Mouse (Mus musculus) kidney, postnatal 0 days (tissue): ENCODE results near the gene Ace. TPM values are rescaled to one million over a fixed set of nuclear protein-coding genes. Genes with fewer than 3 reads are reported as not detected.
A peak's percentile ranks its signal among the peaks of the same experiment; 100 is the strongest.
"Not testable (repeated sequence)": the region's sequence is repeated elsewhere in the genome, so short reads cannot be mapped to it uniquely, and the experiment has no call there.

ENCODE experiments used
- ATAC-seq: fragments of 200-750 bp; cut with Nextera tagmentation; replicated peaks from 2 replicates; pipeline ENCODE4 v1.8.0; 2017; ENCODE audit warnings: low read depth, moderate number of reproducible peaks, moderate TSS enrichment, moderate library complexity; ENCODE audit not compliant: low FRiP score
- DNase-seq: peaks from one replicate; pipeline ENCODE4 v3.0.0-alpha.2; 2016; ENCODE audit warnings: low spot score
- H3K27ac ChIP-seq: fragments of 300-500 bp; sonication (generic); 2 replicates; pipeline ENCODE4 v1.5.1; 2014; ENCODE audit warnings: mild to moderate bottlenecking
- H3K27me3 ChIP-seq: fragments of 300-500 bp; sonication (generic); 2 replicates; pipeline ENCODE4 v1.6.1; 2014; ENCODE audit warnings: low read length, mixed read lengths; ENCODE audit not compliant: insufficient read depth
- H3K36me3 ChIP-seq: fragments of 300-500 bp; sonication (generic); 2 replicates; pipeline ENCODE4 v1.6.1; 2014; ENCODE audit warnings: low read length, mixed read lengths; ENCODE audit not compliant: insufficient read depth
- H3K4me1 ChIP-seq: fragments of 300-500 bp; sonication (generic); replicated peaks from 2 replicates; pipeline ENCODE4 v1.6.1; 2014; ENCODE audit warnings: antibody characterized with exemption, low read length, mixed read lengths; ENCODE audit not compliant: insufficient read depth
- H3K4me2 ChIP-seq: fragments of 300-500 bp; sonication (generic); 2 replicates; pipeline ENCODE4 v1.6.1; 2014; ENCODE audit warnings: mild to moderate bottlenecking, low read length, moderate library complexity, mixed read lengths
- H3K4me3 ChIP-seq: fragments of 300-500 bp; sonication (generic); replicated peaks from 2 replicates; pipeline ENCODE4 v1.5.1; 2014; ENCODE audit warnings: low read depth, low read length
- H3K9ac ChIP-seq: fragments of 300-500 bp; sonication (generic); 2 replicates; pipeline ENCODE4 v1.6.1; 2014; ENCODE audit warnings: low read depth, low read length
- H3K9me3 ChIP-seq: fragments of 300-500 bp; sonication (generic); replicated peaks from 2 replicates; pipeline ENCODE4 v1.6.1; 2016; ENCODE audit warnings: low read length, inconsistent platforms, mixed read lengths
- CTCF ChIP-seq: IDR thresholded peaks from 2 replicates; pipeline ENCODE4 v1.5.1; 2016; ENCODE audit warnings: antibody characterized with exemption, low read depth, mild to moderate bottlenecking, moderate library complexity
- WGBS: fragments of 180-500 bp; shearing (Covaris S2); extraction: QIAGEN DNeasy Blood & Tissue Kit; methylation state at CpG from one replicate; pipeline ENCODE4 v1.1.7; 2014; 5-methylcytosine and 5-hydroxymethylcytosine counted together
- polyA plus RNA-seq: library from polyadenylated mRNA; unstranded; fragments of >200 nt; fragmentation: Nextera tagmentation; extraction: Ambion mirVana; gene quantifications from 2 replicates; pipeline ENCODE4 v1.2.1, GENCODE M21; 2015

The Ace gene
- polyA plus RNA-seq, 1 experiment from 2014 or later: 24.4 TPM

DNA sequence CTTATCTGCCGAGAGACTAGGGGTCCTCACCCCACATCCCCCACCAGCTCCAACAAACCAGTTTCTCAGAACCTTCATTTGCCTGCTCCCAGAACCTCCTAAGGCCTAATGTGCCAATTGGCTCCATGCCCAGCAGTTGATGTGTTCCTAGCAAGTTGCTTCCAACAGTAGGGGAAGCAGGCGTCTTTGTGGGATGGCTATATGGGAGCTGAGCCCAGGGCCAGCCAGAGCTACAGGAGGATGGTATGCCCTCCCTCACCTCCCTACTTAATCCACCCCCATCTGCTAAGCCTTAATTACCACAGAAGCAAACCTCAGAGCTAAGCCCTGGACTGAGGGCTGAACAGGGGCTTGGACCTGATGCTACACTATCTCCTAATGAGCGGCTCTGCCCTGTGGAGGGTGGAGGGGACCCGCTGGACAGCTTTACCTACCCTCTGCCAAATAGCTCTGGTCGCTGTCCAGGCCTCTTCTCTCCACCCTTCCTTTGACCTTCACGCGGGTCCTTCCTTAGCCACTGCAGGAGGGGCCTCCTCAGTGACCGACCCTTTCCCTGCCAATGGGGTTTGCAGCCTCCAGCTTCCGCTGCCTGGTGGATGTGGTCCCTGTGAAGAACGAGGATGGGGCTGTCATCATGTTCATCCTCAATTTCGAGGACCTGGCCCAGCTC lies 45.9 kb downstream of the Ace start:
- Histone ChIP-seq H3K27me3 (no peaks in the 10 kb centered on the region), H3K4me3 (no peak overlapping the region), H3K36me3 (no peaks in the 10 kb centered on the region), H3K9me3 (no peaks in the 10 kb centered on the region), H3K4me1 (no peaks in the 10 kb centered on the region), H3K27ac (no peak overlapping the region), H3K9ac (no peak overlapping the region), H3K4me2 (no peak overlapping the region)
- ATAC-seq: no peak
- no peak for DNase-seq
- TF ChIP-seq CTCF: no peak
- 61% methylated on average over 11 of the region's 11 CpGs for WGBS

GRCm38 (mm10) chr11:106016440-106016839 lies 48.7 kb downstream of the Ace start:
- Histone ChIP-seq H3K9ac (no peak overlapping the region), H3K27ac (no peak overlapping the region), H3K4me2 (no peak overlapping the region), H3K4me3 (no peak overlapping the region), H3K27me3 (no peaks in the 10 kb centered on the region), H3K4me1 (peaks cover 6% of the 10 kb centered on the region), H3K9me3 (no peaks in the 10 kb centered on the region), H3K36me3 (no peaks in the 10 kb centered on the region)
- 76% methylated on average over 5 of the region's 5 CpGs for WGBS
- DNase-seq (no peak), ATAC-seq (no peak)
- TF ChIP-seq CTCF: no peak

GRCm38 (mm10) chr11:106020051-106020763 lies 52.5 kb downstream of the Ace start:
- Histone ChIP-seq H3K4me2 (peak overlapping the region; percentile 56), H3K27me3 (no peaks in the 10 kb centered on the region), H3K4me1 (peaks cover 6% of the 10 kb centered on the region), H3K36me3 (no peaks in the 10 kb centered on the region), H3K27ac (no peak overlapping the region), H3K9ac (no peak overlapping the region), H3K4me3 (peak overlapping the region; percentile 22), H3K9me3 (no peaks in the 10 kb centered on the region)
- no peak for DNase-seq
- no peak for TF ChIP-seq CTCF
- under 1% methylated on average over 50 of the region's 50 CpGs for WGBS
- ATAC-seq: peak; percentile 27; the same call in 1 of the 2 replicates

- Histone ChIP-seq H3K27ac (no peak overlapping the region), H3K9me3 (no peaks in the 10 kb centered on the region), H3K4me2 (no peak overlapping the region), H3K9ac (no peak overlapping the region), H3K36me3 (no peaks in the 10 kb centered on the region; the same call in 1 of the 2 replicates), H3K4me3 (no peak overlapping the region), H3K27me3 (no peaks in the 10 kb centered on the region), H3K4me1 (no peaks in the 10 kb centered on the region)
- WGBS: 92% methylated on average over 3 of the region's 3 CpGs
- TF ChIP-seq CTCF: no peak
- DNase-seq (no peak), ATAC-seq (no peak)
Observed at GRCm38 (mm10) chr11:106025774-106026173, 58.0 kb downstream of the Ace start.

DNA sequence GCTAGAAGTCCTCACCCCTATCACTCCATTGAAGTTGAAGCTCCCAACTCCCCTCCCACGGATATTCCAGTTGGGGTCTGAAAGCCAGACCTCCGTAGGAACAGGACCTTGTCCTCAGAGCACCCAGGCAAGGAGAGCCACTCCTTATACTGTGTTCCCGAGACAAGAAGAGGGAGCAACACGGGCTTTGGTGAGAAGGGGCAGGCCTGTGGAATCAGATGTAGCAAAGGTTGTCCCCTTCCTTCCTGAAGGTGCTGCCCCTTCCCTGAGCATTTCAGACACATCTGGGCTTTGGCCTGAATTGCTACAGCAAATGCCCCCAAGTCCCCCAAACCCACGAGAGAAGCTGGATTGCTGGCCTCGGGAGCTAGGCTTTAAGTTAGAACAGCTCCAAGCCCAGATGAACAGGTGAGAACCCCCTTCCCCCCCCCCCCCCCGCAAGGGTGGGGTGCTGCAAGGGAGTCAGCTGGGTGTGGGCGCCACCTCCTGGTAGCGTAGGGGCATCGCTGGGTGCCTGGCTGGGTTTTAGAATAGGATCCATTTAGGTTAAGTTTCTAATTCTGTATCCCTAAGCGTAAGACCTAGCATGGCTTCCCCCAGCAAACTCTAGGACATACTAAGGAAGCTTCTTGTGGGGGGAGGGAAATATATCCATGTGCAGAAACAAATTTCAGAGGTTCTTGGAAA lies 58.9 kb downstream of the Ace start:
- DNase-seq (peak; percentile 68), ATAC-seq (no peak)
- Histone ChIP-seq H3K4me2 (no peak overlapping the region), H3K9me3 (no peaks in the 10 kb centered on the region), H3K27ac (no peak overlapping the region), H3K27me3 (no peaks in the 10 kb centered on the region), H3K4me1 (no peaks in the 10 kb centered on the region), H3K4me3 (no peak overlapping the region), H3K9ac (no peak overlapping the region), H3K36me3 (no peaks in the 10 kb centered on the region; the same call in 1 of the 2 replicates)
- TF ChIP-seq CTCF: peak; percentile 83
- WGBS: 29% methylated on average over 10 of the region's 11 CpGs

GRCm38 (mm10) chr11:106027607-106028006 lies 59.9 kb downstream of the Ace start:
- Histone ChIP-seq H3K4me2 (no peak overlapping the region), H3K9ac (no peak overlapping the region), H3K4me1 (no peaks in the 10 kb centered on the region), H3K36me3 (no peaks in the 10 kb centered on the region; the same call in 1 of the 2 replicates), H3K27ac (no peak overlapping the region), H3K4me3 (no peak overlapping the region), H3K27me3 (no peaks in the 10 kb centered on the region), H3K9me3 (no peaks in the 10 kb centered on the region)
- TF ChIP-seq CTCF: no peak
- no peak for ATAC-seq
- 86% methylated on average over 5 of the region's 5 CpGs for WGBS
- no peak for DNase-seq

GRCm38 (mm10) chr11:106032074-106032473 lies 64.3 kb downstream of the Ace start:
- not testable (repeated sequence) for H3K27ac ChIP-seq, H3K4me1 ChIP-seq, H3K36me3 ChIP-seq, ATAC-seq, H3K9me3 ChIP-seq, DNase-seq, H3K9ac ChIP-seq, H3K27me3 ChIP-seq
- Histone ChIP-seq H3K4me2 (0 out of 2 replicates have a peak overlapping the region, but pooled peaks have one; percentile 30), H3K4me3 (peak overlapping the region; percentile 31)
- 28% methylated on average over 5 of the region's 25 CpGs for WGBS
